ENCODE assay signal across 21 mouse cellular contexts in genomic region chr11:46644824-46645223, GRCm38 (mm10). TPM values are rescaled to one million over a fixed set of nuclear protein-coding genes. Genes with fewer than 3 reads are reported as not detected.
A peak's percentile ranks its signal among the peaks of the same experiment; 100 is the strongest.
DNase-seq lines count a peak whose midpoint lies in the region; ATAC-seq lines count a peak whose summit lies in the region.
"Had no signal": no experiment of that assay in that cellular context is flagged by ENCODE, and none has a peak within 500 bp of the region (broad histone marks: within the 10 kb centered on the region; RNA-seq: fewer than 3 reads in every experiment).

No protein-coding gene starts in this region.

- no peak overlapping the region for H3K4me3 ChIP-seq in forebrain, embryonic 15.5 days
- no peak overlapping the region for H3K4me3 ChIP-seq in forebrain, embryonic 12.5 days (replicated peaks)
- H3K4me3 ChIP-seq in hindbrain, embryonic 13.5 days, result no peak overlapping the region
- no peak overlapping the region for H3K4me3 ChIP-seq in hindbrain, embryonic 16.5 days (ENCODE audit: low read length)
- no peak overlapping the region for H3K4me3 ChIP-seq in midbrain, embryonic 15.5 days
- no peak overlapping the region for H3K4me3 ChIP-seq in midbrain, embryonic 13.5 days (replicated peaks)
- H3K4me3 ChIP-seq: embryonic facial prominence, embryonic 12.5 days; heart, embryonic 12.5 days had no signal

- 0 out of 2 replicates have a peak, but pooled peaks have one; percentile 35 for ATAC-seq in forebrain, embryonic 15.5 days (replicated peaks)
- ATAC-seq in forebrain, embryonic 12.5 days (ENCODE audit: low FRiP score), result no peak
- ATAC-seq in hindbrain, embryonic 13.5 days (ENCODE audit: low FRiP score), result 0 out of 2 replicates have a peak, but pooled peaks have one; percentile 13
- no peak for ATAC-seq in hindbrain, embryonic 16.5 days
- peak; percentile 71; the same call in 1 of the 2 replicates for ATAC-seq in midbrain, embryonic 15.5 days (replicated peaks)
- ATAC-seq in midbrain, embryonic 13.5 days, result no peak; the same call in 1 of the 2 replicates
- ATAC-seq: inflammation-experienced regulatory T-cells, adult 6 months; intestine, postnatal 0 days; Patski had no signal

- H3K27ac ChIP-seq in forebrain, embryonic 15.5 days (replicated peaks), result no peak overlapping the region
- H3K27ac ChIP-seq in forebrain, embryonic 12.5 days, result no peak overlapping the region
- H3K27ac ChIP-seq in hindbrain, embryonic 13.5 days, result no peak overlapping the region
- no peak overlapping the region for H3K27ac ChIP-seq in hindbrain, embryonic 16.5 days (ENCODE audit: low read depth, low read length)
- H3K27ac ChIP-seq in midbrain, embryonic 15.5 days, result no peak overlapping the region
- no peak overlapping the region for H3K27ac ChIP-seq in midbrain, embryonic 13.5 days
- H3K27ac ChIP-seq: embryonic facial prominence, embryonic 12.5 days had no signal

- H3K4me2 ChIP-seq in forebrain, embryonic 15.5 days (replicated peaks), result no peak overlapping the region
- H3K4me2 ChIP-seq in forebrain, embryonic 12.5 days, result no peak overlapping the region
- no peak overlapping the region for H3K4me2 ChIP-seq in hindbrain, embryonic 13.5 days
- H3K4me2 ChIP-seq in hindbrain, embryonic 16.5 days (ENCODE audit: low read length), result no peak overlapping the region
- H3K4me2 ChIP-seq in midbrain, embryonic 15.5 days, result no peak overlapping the region
- H3K4me2 ChIP-seq in midbrain, embryonic 13.5 days (replicated peaks), result no peak overlapping the region
- H3K4me2 ChIP-seq: embryonic facial prominence, embryonic 12.5 days; heart, embryonic 12.5 days had no signal

- H3K9me3 ChIP-seq in forebrain, embryonic 15.5 days, result no peaks in the 10 kb centered on the region
- no peaks in the 10 kb centered on the region for H3K9me3 ChIP-seq in forebrain, embryonic 12.5 days
- no peaks in the 10 kb centered on the region for H3K9me3 ChIP-seq in hindbrain, embryonic 13.5 days
- H3K9me3 ChIP-seq in hindbrain, embryonic 16.5 days (ENCODE audit: control insufficient read depth, low read length), result no peaks in the 10 kb centered on the region
- H3K9me3 ChIP-seq in midbrain, embryonic 15.5 days, result no peaks in the 10 kb centered on the region
- H3K9me3 ChIP-seq in midbrain, embryonic 13.5 days, result no peaks in the 10 kb centered on the region
- H3K9me3 ChIP-seq: embryonic facial prominence, embryonic 12.5 days; heart, embryonic 12.5 days had no signal

- H3K36me3 ChIP-seq in forebrain, embryonic 15.5 days, result no peaks in the 10 kb centered on the region
- no peaks in the 10 kb centered on the region for H3K36me3 ChIP-seq in forebrain, embryonic 12.5 days (replicated peaks)
- H3K36me3 ChIP-seq in hindbrain, embryonic 13.5 days, result no peaks in the 10 kb centered on the region
- no peaks in the 10 kb centered on the region for H3K36me3 ChIP-seq in hindbrain, embryonic 16.5 days (ENCODE audit: control insufficient read depth, insufficient read depth, low read length)
- H3K36me3 ChIP-seq in midbrain, embryonic 15.5 days (replicated peaks), result no peaks in the 10 kb centered on the region
- H3K36me3 ChIP-seq in midbrain, embryonic 13.5 days, result no peaks in the 10 kb centered on the region
- H3K36me3 ChIP-seq: embryonic facial prominence, embryonic 12.5 days; heart, embryonic 12.5 days had no signal

- no peaks in the 10 kb centered on the region for H3K27me3 ChIP-seq in forebrain, embryonic 15.5 days
- H3K27me3 ChIP-seq in forebrain, embryonic 12.5 days, result no peaks in the 10 kb centered on the region
- no peaks in the 10 kb centered on the region for H3K27me3 ChIP-seq in hindbrain, embryonic 13.5 days
- H3K27me3 ChIP-seq in hindbrain, embryonic 16.5 days (replicated peaks; ENCODE audit: control insufficient read depth, insufficient read depth, low read length), result no peaks in the 10 kb centered on the region
- H3K27me3 ChIP-seq in midbrain, embryonic 15.5 days (replicated peaks), result no peaks in the 10 kb centered on the region
- H3K27me3 ChIP-seq in midbrain, embryonic 13.5 days, result no peaks in the 10 kb centered on the region
- H3K27me3 ChIP-seq: CH12.LX; embryonic facial prominence, embryonic 12.5 days; heart, embryonic 12.5 days had no signal

- 83% methylated on average over 1 of the region's 1 CpGs for WGBS in forebrain, embryonic 15.5 days
- WGBS in forebrain, embryonic 12.5 days, result 79% methylated on average over 1 of the region's 1 CpGs
- WGBS in hindbrain, embryonic 13.5 days, result 80% methylated on average over 1 of the region's 1 CpGs
- 62% methylated on average over 1 of the region's 1 CpGs for WGBS in hindbrain, embryonic 16.5 days
- 62% methylated on average over 1 of the region's 1 CpGs for WGBS in midbrain, embryonic 15.5 days
- WGBS in midbrain, embryonic 13.5 days, result 82% methylated on average over 1 of the region's 1 CpGs

- no peaks in the 10 kb centered on the region for H3K4me1 ChIP-seq in forebrain, embryonic 15.5 days
- no peaks in the 10 kb centered on the region for H3K4me1 ChIP-seq in forebrain, embryonic 12.5 days
- H3K4me1 ChIP-seq in hindbrain, embryonic 13.5 days (replicated peaks), result no peaks in the 10 kb centered on the region
- no peaks in the 10 kb centered on the region for H3K4me1 ChIP-seq in hindbrain, embryonic 16.5 days (ENCODE audit: control insufficient read depth, insufficient read depth, low read depth, low read length)
- no peaks in the 10 kb centered on the region for H3K4me1 ChIP-seq in midbrain, embryonic 15.5 days
- no peaks in the 10 kb centered on the region for H3K4me1 ChIP-seq in midbrain, embryonic 13.5 days (replicated peaks)
- H3K4me1 ChIP-seq: embryonic facial prominence, embryonic 12.5 days; heart, embryonic 12.5 days had no signal

- no peak for DNase-seq in T-cell, adult 2 months (ENCODE audit: low spot score)
- DNase-seq: adrenal gland, adult 2 months; adrenal gland, postnatal 25 days; cerebellum, adult 2 months; cerebellum, postnatal 10 days; gastrocnemius, postnatal 10 days; kidney, adult 8-10 months had no signal

- H3K9ac ChIP-seq in forebrain, embryonic 15.5 days (replicated peaks), result no peak overlapping the region
- H3K9ac ChIP-seq in forebrain, embryonic 12.5 days, result no peak overlapping the region
- no peak overlapping the region for H3K9ac ChIP-seq in hindbrain, embryonic 13.5 days
- H3K9ac ChIP-seq in hindbrain, embryonic 16.5 days (ENCODE audit: low read depth, low read length), result no peak overlapping the region
- H3K9ac ChIP-seq in midbrain, embryonic 15.5 days, result no peak overlapping the region
- H3K9ac ChIP-seq in midbrain, embryonic 13.5 days (replicated peaks), result no peak overlapping the region
- H3K9ac ChIP-seq: embryonic facial prominence, embryonic 12.5 days; heart, embryonic 12.5 days had no signal

RNA-seq across cellular contexts. Expression of gene Dppa1, which starts 15.8 kb away (rescaled TPM):
- polyA plus RNA-seq in forebrain, embryonic 15.5 days (2015; fragmentation: Nextera tagmentation; extraction: Ambion mirVana), result not detected in 2 replicates
- not detected in 2 replicates for polyA plus RNA-seq in forebrain, embryonic 12.5 days (2016; fragmentation: Nextera tagmentation; extraction: Ambion mirVana)
- not detected in 2 replicates for polyA plus RNA-seq in hindbrain, embryonic 13.5 days (2015; fragmentation: Nextera tagmentation; extraction: Ambion mirVana)
- not detected in 2 replicates for polyA plus RNA-seq in hindbrain, embryonic 16.5 days (2015; fragmentation: Nextera tagmentation; extraction: Ambion mirVana)
- not detected in 2 replicates for polyA plus RNA-seq in midbrain, embryonic 15.5 days (2015; fragmentation: Nextera tagmentation; extraction: Ambion mirVana)
- not detected in 2 replicates for polyA plus RNA-seq in midbrain, embryonic 13.5 days (2015; fragmentation: Nextera tagmentation; extraction: Ambion mirVana)
- polyA plus RNA-seq: adrenal gland, adult 2 months; cerebellum, adult 2 months; embryonic facial prominence, embryonic 12.5 days; heart, embryonic 12.5 days; heart, embryonic 16.5 days; hindbrain, embryonic 11.5 days; inflammation-experienced regulatory T-cells, adult 6 months; intestine, postnatal 0 days; Patski had no signal

Comparison
In these comparisons a context has a peak if more than half of its experiments do, and no peak if none do; other contexts are left out.
1. ATAC-seq: peak in forebrain, embryonic 15.5 days (single experiment), hindbrain, embryonic 13.5 days (single experiment) and midbrain, embryonic 15.5 days (single experiment); none in forebrain, embryonic 12.5 days (single experiment), hindbrain, embryonic 16.5 days (single experiment) and midbrain, embryonic 13.5 days (single experiment).